Mouse (Mus musculus) CH12.LX (cell line): ENCODE results near the gene Itgav.

ENCODE experiments used
- CTCF ChIP-seq, 2 experiments: IDR thresholded peaks in 1 of 2; conservative IDR thresholded peaks in 1 of 2; 2 replicates each; pipeline ENCODE4 v1.5.1; 2011 to 2012; ENCODE audit warnings: low read depth in 2 of 2, low read length in 2 of 2, improper control_type of control experiment in 1 of 2, inconsistent platforms in 1 of 2, mild to moderate bottlenecking in 1 of 2, moderate library complexity in 1 of 2
- POLR2A ChIP-seq: IDR thresholded peaks from 2 replicates; pipeline ENCODE4 v1.6.1; 2011; ENCODE audit warnings: low read depth, mild to moderate bottlenecking, improper control_type of control experiment, low read length
- ZC3H11A ChIP-seq: IDR thresholded peaks from 2 replicates; pipeline ENCODE4 v1.6.1; 2012; ENCODE audit warnings: low read depth, mild to moderate bottlenecking, inconsistent platforms, low read length, improper control_type of control experiment

GRCm38 (mm10) chr2:83692651-83693545 is 31.3 kb upstream of the Itgav start:
- TF ChIP-seq CTCF (conservative IDR thresholded peaks at IDR 0.05 in 1 of 2, IDR thresholded peaks at IDR 0.05 in 1 of 2; ENCODE audit: low read depth in 2 of 2, low read length in 2 of 2) = no peak
- no peak for TF ChIP-seq ZC3H11A
- no peak for TF ChIP-seq POLR2A
